Comparison of ENCODE assay signal across 11 mouse cellular contexts in the genomic region with DNA sequence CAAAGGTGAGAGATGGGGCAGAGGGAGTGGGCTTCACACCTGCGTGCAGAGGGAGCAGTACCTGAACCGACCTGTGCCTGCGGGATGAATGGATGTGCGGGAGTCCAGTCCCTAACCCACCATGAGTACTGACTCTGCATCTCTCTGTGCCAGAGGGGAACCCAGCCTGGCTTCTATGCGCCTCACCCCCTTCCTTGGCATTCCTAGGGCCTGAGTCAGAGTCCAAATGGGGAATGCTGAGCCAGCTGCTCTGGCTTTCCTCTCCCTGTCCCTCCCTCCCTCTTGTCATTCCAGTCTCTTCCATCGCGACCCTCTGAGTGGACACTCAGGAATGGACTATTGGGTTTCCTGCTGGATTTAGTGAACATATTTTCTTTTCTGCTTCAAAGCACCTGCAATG. TPM values are rescaled to one million over a fixed set of nuclear protein-coding genes. Genes with fewer than 3 reads are reported as not detected.
DNase-seq lines count a peak whose midpoint lies in the region; ATAC-seq lines count a peak whose summit lies in the region.
"Had no signal": no experiment of that assay in that cellular context is flagged by ENCODE, and none has a peak within 500 bp of the region (broad histone marks: within the 10 kb centered on the region; RNA-seq: fewer than 3 reads in every experiment).

No protein-coding gene starts in this region.

- no peak overlapping the region for H3K9ac ChIP-seq in kidney, embryonic 15.5 days
- no peak overlapping the region for H3K9ac ChIP-seq in stomach, embryonic 15.5 days
- H3K9ac ChIP-seq in forebrain, embryonic 13.5 days, result no peak overlapping the region

- peak; percentile 68 for ATAC-seq in kidney, embryonic 15.5 days (replicated peaks; ENCODE audit: low FRiP score)
- peak; percentile 33; the same call in 1 of the 2 replicates for ATAC-seq in stomach, embryonic 15.5 days (ENCODE audit: insufficient read depth, low FRiP score, low read depth)
- no peak for ATAC-seq in forebrain, embryonic 13.5 days

- DNase-seq in ovary, adult 18-20 months (ENCODE audit: low spot score), result peak; percentile 47
- DNase-seq in ovary, postnatal 10 days (ENCODE audit: low spot score), result no peak
- peak; percentile 52 for DNase-seq in heart, adult 8-10 months (ENCODE audit: low spot score)
- no peak for DNase-seq in B cell, adult 2 months
- DNase-seq in cerebellum, adult 8-10 months, result no peak

- no peaks in the 10 kb centered on the region for H3K9me3 ChIP-seq in kidney, embryonic 15.5 days (replicated peaks)
- H3K9me3 ChIP-seq in stomach, embryonic 15.5 days, result no peaks in the 10 kb centered on the region
- H3K9me3 ChIP-seq in forebrain, embryonic 13.5 days (replicated peaks), result no peaks in the 10 kb centered on the region

- H3K27ac ChIP-seq in kidney, embryonic 15.5 days, result no peak overlapping the region
- no peak overlapping the region for H3K27ac ChIP-seq in stomach, embryonic 15.5 days
- H3K27ac ChIP-seq in forebrain, embryonic 13.5 days, result no peak overlapping the region
- H3K27ac ChIP-seq: macrophage had no signal

- H3K4me2 ChIP-seq in kidney, embryonic 15.5 days, result peak overlapping the region; percentile 61
- H3K4me2 ChIP-seq in stomach, embryonic 15.5 days, result peak overlapping the region; percentile 49
- no peak overlapping the region for H3K4me2 ChIP-seq in forebrain, embryonic 13.5 days

- 60% methylated on average over 7 of the region's 7 CpGs for WGBS in kidney, embryonic 15.5 days
- WGBS in stomach, embryonic 15.5 days, result 41% methylated on average over 7 of the region's 7 CpGs
- 72% methylated on average over 7 of the region's 7 CpGs for WGBS in forebrain, embryonic 13.5 days

- H3K4me3 ChIP-seq in kidney, embryonic 15.5 days (replicated peaks), result no peak overlapping the region
- H3K4me3 ChIP-seq in stomach, embryonic 15.5 days (replicated peaks), result no peak overlapping the region; the same call in 1 of the 2 replicates
- no peak overlapping the region for H3K4me3 ChIP-seq in forebrain, embryonic 13.5 days

- peaks cover 14% of the 10 kb centered on the region for H3K4me1 ChIP-seq in kidney, embryonic 15.5 days
- peaks cover 4% of the 10 kb centered on the region; the same call in 1 of the 2 replicates for H3K4me1 ChIP-seq in stomach, embryonic 15.5 days
- H3K4me1 ChIP-seq in forebrain, embryonic 13.5 days, result peaks cover 5% of the 10 kb centered on the region; the same call in 1 of the 2 replicates

- H3K27me3 ChIP-seq in kidney, embryonic 15.5 days, result peaks cover 24% of the 10 kb centered on the region
- H3K27me3 ChIP-seq in stomach, embryonic 15.5 days (replicated peaks), result peaks cover 16% of the 10 kb centered on the region; the same call in 1 of the 2 replicates
- peaks cover 26% of the 10 kb centered on the region for H3K27me3 ChIP-seq in forebrain, embryonic 13.5 days

- no peaks in the 10 kb centered on the region for H3K36me3 ChIP-seq in kidney, embryonic 15.5 days
- no peaks in the 10 kb centered on the region for H3K36me3 ChIP-seq in stomach, embryonic 15.5 days
- no peaks in the 10 kb centered on the region for H3K36me3 ChIP-seq in forebrain, embryonic 13.5 days (ENCODE audit: poor library complexity, severe bottlenecking)

RNA-seq across cellular contexts. Expression of a gene that starts 0.3 kb away (rescaled TPM):
- total RNA-seq in heart, adult 8-10 months (2022), result 1 to 10 TPM; 1.6 to 4.1 (median 2.2) TPM
- polyA plus RNA-seq in kidney, embryonic 15.5 days (2015; fragmentation: Nextera tagmentation; extraction: Ambion mirVana), result 0.44 and 0.73 TPM in 2 replicates
- 0.28 and 0.36 TPM in 2 replicates for polyA plus RNA-seq in stomach, embryonic 15.5 days (2015; fragmentation: Nextera tagmentation; extraction: Ambion mirVana)
- polyA plus RNA-seq in forebrain, embryonic 13.5 days (2015; fragmentation: Nextera tagmentation; extraction: Ambion mirVana), result not detected in 2 replicates
- total RNA-seq: MEL had no signal
- polyA plus RNA-seq: embryonic facial prominence, embryonic 11.5 days; macrophage had no signal

RNA-seq across cellular contexts. Expression of a gene that starts 22.4 kb away (rescaled TPM):
- under 1 TPM; 0.16 to 0.69 (median 0.26) TPM for total RNA-seq in heart, adult 8-10 months (2022)
- 2.0 and 2.3 TPM in 2 replicates for polyA plus RNA-seq in kidney, embryonic 15.5 days (2015; fragmentation: Nextera tagmentation; extraction: Ambion mirVana)
- 1.4 and 1.8 TPM in 2 replicates for polyA plus RNA-seq in stomach, embryonic 15.5 days (2015; fragmentation: Nextera tagmentation; extraction: Ambion mirVana)
- 0.73 and 0.92 TPM in 2 replicates for polyA plus RNA-seq in forebrain, embryonic 13.5 days (2015; fragmentation: Nextera tagmentation; extraction: Ambion mirVana)
- total RNA-seq: MEL had no signal
- polyA plus RNA-seq: macrophage had no signal

RNA-seq across cellular contexts. Expression of a gene that starts 35.9 kb away (rescaled TPM):
- 10 to 100 TPM; 11.3 to 20.8 (median 16.6) TPM for total RNA-seq in heart, adult 8-10 months (2022)
- polyA plus RNA-seq in kidney, embryonic 15.5 days (2015; fragmentation: Nextera tagmentation; extraction: Ambion mirVana), result 7.2 and 7.6 TPM in 2 replicates
- 6.1 and 7.9 TPM in 2 replicates for polyA plus RNA-seq in stomach, embryonic 15.5 days (2015; fragmentation: Nextera tagmentation; extraction: Ambion mirVana)
- 0.81 and 1.4 TPM in 2 replicates for polyA plus RNA-seq in forebrain, embryonic 13.5 days (2015; fragmentation: Nextera tagmentation; extraction: Ambion mirVana)
- total RNA-seq: MEL had no signal

RNA-seq across cellular contexts. Expression of a gene that starts 42.0 kb away (rescaled TPM):
- total RNA-seq in heart, adult 8-10 months (2022), result not detected
- 0.43 and 0.89 TPM in 2 replicates for polyA plus RNA-seq in kidney, embryonic 15.5 days (2015; fragmentation: Nextera tagmentation; extraction: Ambion mirVana)
- 2.6 and 3.5 TPM in 2 replicates for polyA plus RNA-seq in stomach, embryonic 15.5 days (2015; fragmentation: Nextera tagmentation; extraction: Ambion mirVana)
- 0.29 and 0.63 TPM in 2 replicates for polyA plus RNA-seq in forebrain, embryonic 13.5 days (2015; fragmentation: Nextera tagmentation; extraction: Ambion mirVana)
- total RNA-seq: MEL had no signal
- polyA plus RNA-seq: macrophage had no signal

Comparison
In these comparisons a context has a peak if more than half of its experiments do, and no peak if none do; other contexts are left out.
1. DNase-seq: peak in ovary, adult 18-20 months (single experiment) and heart, adult 8-10 months (single experiment); none in ovary, postnatal 10 days (single experiment), B cell, adult 2 months (0 of 2) and cerebellum, adult 8-10 months (single experiment).